Mouse (Mus musculus) liver, embryonic 15.5 days (tissue): Measurements from ENCODE around the gene Ly6g5b. TPM values are rescaled to one million over a fixed set of nuclear protein-coding genes. Genes with fewer than 3 reads are reported as not detected.

ENCODE experiments used
- ATAC-seq: fragments of 200-750 bp; cut with Nextera tagmentation; 2 replicates; pipeline ENCODE4 v1.8.0; 2017; ENCODE audit warnings: moderate number of reproducible peaks, mild to moderate bottlenecking, moderate library complexity; ENCODE audit not compliant: insufficient read depth
- H3K27ac ChIP-seq: fragments of 300-500 bp; sonication (generic); replicated peaks from 2 replicates; pipeline ENCODE4 v1.5.1; 2015; ENCODE audit warnings: mild to moderate bottlenecking, inconsistent platforms
- H3K27me3 ChIP-seq: fragments of 300-500 bp; sonication (generic); 2 replicates; pipeline ENCODE4 v1.6.1; 2015; ENCODE audit warnings: mild to moderate bottlenecking, inconsistent platforms
- H3K36me3 ChIP-seq: fragments of 300-500 bp; sonication (generic); replicated peaks from 2 replicates; pipeline ENCODE4 v1.6.1; 2015; ENCODE audit warnings: moderate library complexity, mild to moderate bottlenecking, inconsistent platforms
- H3K4me1 ChIP-seq: fragments of 300-500 bp; sonication (generic); replicated peaks from 2 replicates; pipeline ENCODE4 v1.6.1; 2015; ENCODE audit warnings: inconsistent platforms
- H3K4me2 ChIP-seq: fragments of 300-500 bp; sonication (generic); 2 replicates; pipeline ENCODE4 v1.6.1; 2015; ENCODE audit warnings: moderate library complexity, mild to moderate bottlenecking, inconsistent platforms
- H3K4me3 ChIP-seq: fragments of 300-500 bp; sonication (generic); replicated peaks from 2 replicates; pipeline ENCODE4 v1.5.1; 2015; ENCODE audit warnings: mild to moderate bottlenecking, inconsistent platforms
- H3K9ac ChIP-seq: fragments of 300-500 bp; sonication (generic); 2 replicates; pipeline ENCODE4 v1.6.1; 2015; ENCODE audit warnings: moderate library complexity, mild to moderate bottlenecking, inconsistent platforms
- H3K9me3 ChIP-seq: fragments of 300-500 bp; sonication (generic); replicated peaks from 2 replicates; pipeline ENCODE4 v1.6.1; 2016; ENCODE audit warnings: inconsistent platforms
- WGBS: fragments of 180-500 bp; shearing (Covaris S2); methylation state at CpG from one replicate; pipeline ENCODE4 v1.1.7; 2015; ENCODE audit warnings: mixed read lengths; ENCODE audit not compliant: insufficient replicate concordance; 5-methylcytosine and 5-hydroxymethylcytosine counted together
- polyA plus RNA-seq: library from polyadenylated mRNA; unstranded; fragments of >200 nt; fragmentation: Nextera tagmentation; extraction: Ambion mirVana; gene quantifications from 2 replicates; pipeline ENCODE4 v1.2.1, GENCODE M21; 2015

Gene Ly6g5b
- polyA plus RNA-seq, 1 experiment from 2014 or later = 0.24 TPM

- H3K27ac ChIP-seq = no peak overlapping the region
- WGBS = 18% methylated on average over 2 of the region's 2 CpGs
- H3K27me3 ChIP-seq = peaks cover 30% of the 10 kb centered on the region
- no peaks in the 10 kb centered on the region for H3K9me3 ChIP-seq
- H3K4me2 ChIP-seq = no peak overlapping the region
- H3K9ac ChIP-seq = no peak overlapping the region
- H3K36me3 ChIP-seq = no peaks in the 10 kb centered on the region
- peaks cover 46% of the 10 kb centered on the region for H3K4me1 ChIP-seq
- ATAC-seq = no peak
- H3K4me3 ChIP-seq = no peak overlapping the region
These were observed 37.9 kb downstream of the Ly6g5b start for GRCm38 (mm10) chr17:35077285-35077684.

- ATAC-seq = no peak
- no peak within 1 kb of the TSS for H3K4me3 ChIP-seq
- H3K36me3 ChIP-seq = no peaks in the 10 kb centered on the region
- peak within 1 kb of the TSS; percentile 29 for H3K4me2 ChIP-seq
- H3K9me3 ChIP-seq = no peaks in the 10 kb centered on the region
- no peak within 1 kb of the TSS for H3K27ac ChIP-seq
- 33% methylated on average over 10 of the region's 10 CpGs for WGBS
- no peak within 1 kb of the TSS for H3K9ac ChIP-seq
- peaks cover 46% of the 10 kb centered on the region for H3K4me1 ChIP-seq
- peaks cover 30% of the 10 kb centered on the region for H3K27me3 ChIP-seq
These were observed 38.6 kb downstream of the Ly6g5b start, which contains the start of gene Ly6g6e for GRCm38 (mm10) chr17:35076507-35077176. Gene Ly6g6e, plus strand, starts transcription at chr17:35076902.

GRCm38 (mm10) chr17:35074097-35074496, 41.1 kb downstream of the Ly6g5b start:
- H3K4me1 ChIP-seq = peaks cover 31% of the 10 kb centered on the region
- H3K9me3 ChIP-seq = no peaks in the 10 kb centered on the region
- no peak overlapping the region; the same call in 1 of the 2 replicates for H3K9ac ChIP-seq
- peaks cover 44% of the 10 kb centered on the region for H3K27me3 ChIP-seq
- no peak for ATAC-seq
- H3K4me2 ChIP-seq = no peak overlapping the region
- H3K4me3 ChIP-seq = no peak overlapping the region
- H3K27ac ChIP-seq = no peak overlapping the region
- H3K36me3 ChIP-seq = no peaks in the 10 kb centered on the region
- WGBS = 24% methylated on average over 17 of the region's 17 CpGs

- Histone ChIP-seq H3K27ac (no peak overlapping the region), H3K36me3 (no peaks in the 10 kb centered on the region), H3K4me3 (no peak overlapping the region), H3K4me2 (no peak overlapping the region), H3K9ac (no peak overlapping the region), H3K27me3 (peaks cover 52% of the 10 kb centered on the region), H3K9me3 (no peaks in the 10 kb centered on the region), H3K4me1 (peaks cover 14% of the 10 kb centered on the region)
- no peak for ATAC-seq
- 67% methylated on average over 9 of the region's 9 CpGs for WGBS
These were observed 43.8 kb downstream of the Ly6g5b start for GRCm38 (mm10) chr17:35071454-35071853.

GRCm38 (mm10) chr17:35070556-35071229, 44.5 kb downstream of the Ly6g5b start:
- no peaks in the 10 kb centered on the region for H3K36me3 ChIP-seq
- peaks cover 17% of the 10 kb centered on the region for H3K4me1 ChIP-seq
- H3K9me3 ChIP-seq = no peaks in the 10 kb centered on the region
- no peak overlapping the region for H3K27ac ChIP-seq
- no peak overlapping the region for H3K9ac ChIP-seq
- peaks cover 60% of the 10 kb centered on the region for H3K27me3 ChIP-seq
- no peak for ATAC-seq
- no peak overlapping the region for H3K4me3 ChIP-seq
- no peak overlapping the region for H3K4me2 ChIP-seq
- WGBS = 33% methylated on average over 6 of the region's 6 CpGs

- Histone ChIP-seq H3K27me3 (peaks cover 75% of the 10 kb centered on the region), H3K9ac (no peak overlapping the region), H3K4me1 (peaks cover 31% of the 10 kb centered on the region), H3K36me3 (no peaks in the 10 kb centered on the region), H3K4me3 (no peak overlapping the region), H3K9me3 (no peaks in the 10 kb centered on the region), H3K27ac (no peak overlapping the region), H3K4me2 (no peak overlapping the region)
- 67% methylated on average over 17 of the region's 17 CpGs for WGBS
- ATAC-seq = no peak
These were observed 46.9 kb downstream of the Ly6g5b start for GRCm38 (mm10) chr17:35068213-35068914.

GRCm38 (mm10) chr17:35066084-35066483, 49.1 kb downstream of the Ly6g5b start, which contains the start of gene Mpig6b:
Gene Mpig6b, minus strand, starts transcription at chr17:35066184.
- H3K9me3 ChIP-seq = no peaks in the 10 kb centered on the region
- 34% methylated on average over 10 of the region's 10 CpGs for WGBS
- H3K4me2 ChIP-seq = peak within 1 kb of the TSS; percentile 71
- no peak within 1 kb of the TSS for H3K27ac ChIP-seq
- peaks cover 82% of the 10 kb centered on the region for H3K27me3 ChIP-seq
- peak within 1 kb of the TSS; percentile 37 for H3K4me3 ChIP-seq
- peaks cover 35% of the 10 kb centered on the region for H3K4me1 ChIP-seq
- H3K36me3 ChIP-seq = no peaks in the 10 kb centered on the region
- no peak within 1 kb of the TSS; the same call in 1 of the 2 replicates for H3K9ac ChIP-seq
- ATAC-seq = no peak

- no peaks in the 10 kb centered on the region for H3K36me3 ChIP-seq
- ATAC-seq = 0 out of 2 replicates have a peak, but pooled peaks have one; percentile 14
- under 1% methylated on average over 48 of the region's 48 CpGs for WGBS
- no peak within 1 kb of the TSS for H3K27ac ChIP-seq
- H3K4me2 ChIP-seq = peak within 1 kb of the TSS; percentile 71
- no peaks in the 10 kb centered on the region for H3K9me3 ChIP-seq
- no peak within 1 kb of the TSS; the same call in 1 of the 2 replicates for H3K9ac ChIP-seq
- peak within 1 kb of the TSS; percentile 37 for H3K4me3 ChIP-seq
- peaks cover 38% of the 10 kb centered on the region for H3K4me1 ChIP-seq
- H3K27me3 ChIP-seq = peaks cover 81% of the 10 kb centered on the region
These were observed 50.0 kb downstream of the Ly6g5b start, which contains the start of gene Ly6g6c for GRCm38 (mm10) chr17:35064951-35065947. Gene Ly6g6c, plus strand, starts transcription at chr17:35065388.

GRCm38 (mm10) chr17:35064378-35064877, 50.8 kb downstream of the Ly6g5b start:
- H3K27me3 ChIP-seq = peaks cover 85% of the 10 kb centered on the region
- H3K4me3 ChIP-seq = peak overlapping the region; percentile 37
- no peak for ATAC-seq

More at GRCm38 (mm10) chr17:35064378-35064877, 50.8 kb downstream of the Ly6g5b start:
- Histone ChIP-seq H3K4me1 (peaks cover 46% of the 10 kb centered on the region), H3K9me3 (no peaks in the 10 kb centered on the region), H3K27ac (no peak overlapping the region), H3K9ac (no peak overlapping the region), H3K36me3 (no peaks in the 10 kb centered on the region), H3K4me2 (peak overlapping the region; percentile 71)
- 28% methylated on average over 10 of the region's 10 CpGs for WGBS
